Mouse (Mus musculus) liver, embryonic 12.5 days (tissue): ENCODE data around the gene Ulk4. TPM values are rescaled to one million over a fixed set of nuclear protein-coding genes. Genes with fewer than 3 reads are reported as not detected.
A peak's percentile ranks its signal among the peaks of the same experiment; 100 is the strongest.

Experiments used
- ATAC-seq: fragments of 200-750 bp; cut with Nextera tagmentation; 2 replicates; pipeline ENCODE4 v1.8.0; 2017; ENCODE audit warnings: moderate number of reproducible peaks, mild to moderate bottlenecking, moderate library complexity
- H3K27ac ChIP-seq: fragments of 300-500 bp; sonication (generic); 2 replicates; pipeline ENCODE4 v1.5.1; 2016; ENCODE audit warnings: mild to moderate bottlenecking
- H3K27me3 ChIP-seq: fragments of 300-500 bp; sonication (generic); replicated peaks from 2 replicates; pipeline ENCODE4 v1.6.1; 2016; ENCODE audit warnings: mild to moderate bottlenecking, moderate library complexity
- H3K36me3 ChIP-seq: fragments of 300-500 bp; sonication (generic); 2 replicates; pipeline ENCODE4 v1.6.1; 2016; ENCODE audit warnings: mild to moderate bottlenecking, moderate library complexity
- H3K4me1 ChIP-seq: fragments of 300-500 bp; sonication (generic); 2 replicates; pipeline ENCODE4 v1.6.1; 2016
- H3K4me2 ChIP-seq: fragments of 300-500 bp; sonication (generic); 2 replicates; pipeline ENCODE4 v1.6.1; 2016; ENCODE audit warnings: mild to moderate bottlenecking, moderate library complexity
- H3K4me3 ChIP-seq: fragments of 300-500 bp; sonication (generic); 2 replicates; pipeline ENCODE4 v1.5.1; 2016; ENCODE audit warnings: mild to moderate bottlenecking, moderate library complexity
- H3K9ac ChIP-seq: fragments of 300-500 bp; sonication (generic); 2 replicates; pipeline ENCODE4 v1.6.1; 2016; ENCODE audit warnings: mild to moderate bottlenecking, moderate library complexity
- H3K9me3 ChIP-seq: fragments of 300-500 bp; sonication (generic); replicated peaks from 2 replicates; pipeline ENCODE4 v1.6.1; 2016; ENCODE audit warnings: mild to moderate bottlenecking, moderate library complexity
- WGBS: fragments of 180-500 bp; shearing (Covaris S2); methylation state at CpG from one replicate; pipeline ENCODE4 v1.1.7; 2016; ENCODE audit not compliant: insufficient replicate concordance; 5-methylcytosine and 5-hydroxymethylcytosine counted together
- polyA plus RNA-seq: library from polyadenylated mRNA; unstranded; fragments of >200 nt; fragmentation: Nextera tagmentation; extraction: Ambion mirVana; gene quantifications from 2 replicates; pipeline ENCODE4 v1.2.1, GENCODE M21; 2016

Gene Ulk4
- polyA plus RNA-seq, 1 experiment from 2014 or later = 52.6 TPM

DNA sequence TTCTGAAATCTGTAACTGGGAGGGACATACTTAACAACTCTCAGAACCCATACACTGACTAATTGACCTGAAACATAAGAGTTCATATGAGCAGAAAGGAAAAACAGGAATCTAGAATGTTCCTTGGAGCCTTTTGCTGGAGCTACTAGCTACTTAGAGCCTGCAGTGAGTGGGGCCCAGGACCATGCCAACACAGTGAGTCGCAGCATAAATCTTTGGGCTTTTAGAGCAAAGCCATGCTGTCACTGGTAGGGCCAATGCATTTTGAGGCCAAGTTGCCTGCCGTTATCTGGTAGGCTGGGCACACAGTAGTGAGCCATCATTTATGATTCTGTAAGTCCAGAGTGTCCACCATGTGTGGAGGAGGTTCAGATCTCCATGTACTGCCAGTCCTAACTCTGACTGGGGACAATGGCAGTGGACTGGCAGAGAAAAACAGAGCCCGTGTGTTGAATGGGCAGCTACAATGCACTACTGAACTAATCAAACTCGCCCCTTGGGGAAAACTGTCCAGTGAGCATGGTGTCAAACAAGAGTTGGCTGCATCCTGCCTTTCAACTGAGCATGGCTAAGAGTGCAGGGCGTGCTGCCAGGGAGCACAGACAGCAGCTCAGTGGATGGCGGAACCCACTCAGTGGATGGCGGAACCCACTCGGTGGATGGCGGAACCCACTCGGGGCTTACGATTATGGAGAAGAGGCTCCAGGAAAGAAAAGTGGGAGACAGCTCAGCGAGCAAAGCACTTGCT, 115.0 kb downstream of the Ulk4 start:
- no peak for ATAC-seq
- no peak overlapping the region for H3K9ac ChIP-seq
- H3K27ac ChIP-seq = no peak overlapping the region
- H3K4me1 ChIP-seq = no peaks in the 10 kb centered on the region
- no peak overlapping the region for H3K4me2 ChIP-seq
- 0 out of 2 replicates have a peak, but pooled peaks cover 2% of the 10 kb centered on the region for H3K9me3 ChIP-seq
- no peaks in the 10 kb centered on the region for H3K36me3 ChIP-seq
- no peak overlapping the region for H3K4me3 ChIP-seq
- no peaks in the 10 kb centered on the region for H3K27me3 ChIP-seq
- WGBS = 78% methylated on average over 12 of the region's 12 CpGs

DNA sequence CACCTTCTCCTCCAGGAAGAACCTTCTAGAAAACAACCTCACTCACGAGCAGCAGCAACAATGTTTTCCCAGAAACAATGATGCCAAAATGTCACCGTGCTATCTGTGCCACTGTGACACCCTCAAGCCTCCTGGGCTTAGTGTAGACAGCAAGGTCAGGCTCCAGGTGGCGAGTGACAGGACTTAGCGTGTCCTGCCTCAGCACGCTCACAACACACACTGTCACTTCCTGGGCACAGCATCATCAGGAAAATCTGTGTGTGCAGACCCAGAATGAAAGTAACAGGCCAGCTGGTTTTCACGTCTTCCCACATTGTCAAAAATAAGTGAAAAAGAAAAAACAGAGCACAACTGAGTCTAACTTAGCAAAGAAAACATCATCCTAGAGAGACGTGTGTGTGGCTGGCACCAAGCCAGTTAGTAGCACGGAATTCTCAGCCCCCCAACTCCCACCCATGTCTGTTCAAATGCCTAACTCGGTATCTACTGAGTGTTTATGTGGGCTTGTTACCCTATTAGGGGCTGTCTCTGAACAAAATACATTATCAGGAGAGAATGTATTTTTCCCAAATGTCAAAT, 120.7 kb downstream of the Ulk4 start:
- no peaks in the 10 kb centered on the region for H3K27me3 ChIP-seq
- no peaks in the 10 kb centered on the region for H3K4me1 ChIP-seq
- no peaks in the 10 kb centered on the region for H3K36me3 ChIP-seq
- WGBS = 64% methylated on average over 9 of the region's 9 CpGs
- H3K4me3 ChIP-seq = no peak overlapping the region
- no peak overlapping the region for H3K27ac ChIP-seq
- no peaks in the 10 kb centered on the region for H3K9me3 ChIP-seq
- no peak for ATAC-seq
- no peak overlapping the region for H3K4me2 ChIP-seq
- H3K9ac ChIP-seq = no peak overlapping the region

DNA sequence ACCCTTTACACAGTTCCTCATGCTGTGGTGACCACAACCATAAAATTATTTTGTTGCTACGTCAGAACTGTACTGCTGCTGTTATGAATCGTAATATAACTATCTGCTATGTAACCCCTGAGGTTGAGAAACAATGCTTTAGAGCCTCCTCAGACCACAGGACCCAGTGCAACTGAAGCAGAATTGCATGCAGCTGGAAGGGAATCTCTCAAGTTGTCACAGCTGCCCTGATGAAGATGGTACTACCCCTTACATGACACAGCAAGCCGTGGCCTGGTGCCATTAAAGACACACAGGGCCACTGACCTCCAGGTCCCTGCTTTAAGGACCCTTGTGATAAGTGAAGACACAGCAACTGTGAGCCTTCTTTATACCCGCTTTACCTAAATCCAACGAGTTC, 123.7 kb downstream of the Ulk4 start:
- 70% methylated on average over 5 of the region's 5 CpGs for WGBS
- ATAC-seq = no peak

DNA sequence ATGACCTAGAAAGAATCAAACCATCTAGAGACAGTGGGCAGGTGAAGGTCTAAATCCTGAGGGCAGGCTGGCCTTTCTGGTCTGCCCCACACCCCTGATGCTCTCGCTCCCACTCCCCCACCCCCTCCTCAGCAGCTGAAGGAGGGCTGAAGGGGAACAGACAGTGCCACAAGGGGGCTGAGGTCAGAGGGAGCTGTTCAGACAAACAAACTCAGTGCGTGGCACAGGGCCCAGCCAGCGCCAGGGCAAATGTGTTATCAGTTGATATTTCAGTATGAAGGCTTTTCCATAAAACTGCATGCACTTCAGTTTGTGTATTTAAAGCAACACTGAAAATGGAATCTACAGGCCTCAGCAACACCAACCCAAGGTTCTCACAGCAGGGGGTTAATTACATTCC, 128.4 kb downstream of the Ulk4 start:
- H3K27ac ChIP-seq = no peak overlapping the region
- no peak overlapping the region for H3K9ac ChIP-seq
- H3K4me1 ChIP-seq = no peaks in the 10 kb centered on the region
- WGBS = 33% methylated on average over 3 of the region's 3 CpGs
- no peaks in the 10 kb centered on the region for H3K27me3 ChIP-seq
- no peak overlapping the region for H3K4me3 ChIP-seq
- no peak for ATAC-seq
- H3K4me2 ChIP-seq = no peak overlapping the region
- no peaks in the 10 kb centered on the region; the same call in 1 of the 2 replicates for H3K9me3 ChIP-seq
- H3K36me3 ChIP-seq = no peaks in the 10 kb centered on the region

More for the DNA sequence above, 123.7 kb downstream of the Ulk4 start:
- Histone ChIP-seq H3K9ac (no peak overlapping the region), H3K4me3 (no peak overlapping the region), H3K9me3 (no peaks in the 10 kb centered on the region), H3K27ac (no peak overlapping the region), H3K4me1 (no peaks in the 10 kb centered on the region), H3K36me3 (no peaks in the 10 kb centered on the region), H3K27me3 (no peaks in the 10 kb centered on the region), H3K4me2 (no peak overlapping the region)

DNA sequence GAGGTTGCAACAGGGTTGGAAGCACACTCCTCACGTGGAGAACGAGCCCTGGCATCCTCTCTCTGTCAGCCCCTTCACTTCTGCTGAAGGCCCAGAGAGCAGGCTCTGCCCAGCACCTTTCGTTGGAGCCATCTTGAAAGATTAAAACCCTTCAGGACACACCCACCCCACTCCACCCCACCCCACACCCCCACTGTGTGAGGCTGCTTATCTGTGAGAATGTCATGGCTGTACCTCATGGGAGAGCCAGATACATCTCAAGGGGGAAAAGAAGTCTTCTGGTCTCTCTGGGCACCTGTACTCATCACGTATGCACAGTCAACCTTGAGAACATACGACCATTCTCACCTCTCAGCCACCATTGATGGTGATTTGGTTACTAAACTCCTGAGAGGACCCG, 133.8 kb downstream of the Ulk4 start:
- H3K9me3 ChIP-seq = no peaks in the 10 kb centered on the region; the same call in 1 of the 2 replicates
- peak; percentile 70 for ATAC-seq
- WGBS = 54% methylated on average over 6 of the region's 6 CpGs
- H3K4me3 ChIP-seq = no peak overlapping the region
- no peak overlapping the region for H3K27ac ChIP-seq
- H3K9ac ChIP-seq = no peak overlapping the region
- no peaks in the 10 kb centered on the region for H3K27me3 ChIP-seq
- H3K4me1 ChIP-seq = 0 out of 2 replicates have a peak, but pooled peaks cover 3% of the 10 kb centered on the region
- no peaks in the 10 kb centered on the region for H3K36me3 ChIP-seq
- no peak overlapping the region for H3K4me2 ChIP-seq

DNA sequence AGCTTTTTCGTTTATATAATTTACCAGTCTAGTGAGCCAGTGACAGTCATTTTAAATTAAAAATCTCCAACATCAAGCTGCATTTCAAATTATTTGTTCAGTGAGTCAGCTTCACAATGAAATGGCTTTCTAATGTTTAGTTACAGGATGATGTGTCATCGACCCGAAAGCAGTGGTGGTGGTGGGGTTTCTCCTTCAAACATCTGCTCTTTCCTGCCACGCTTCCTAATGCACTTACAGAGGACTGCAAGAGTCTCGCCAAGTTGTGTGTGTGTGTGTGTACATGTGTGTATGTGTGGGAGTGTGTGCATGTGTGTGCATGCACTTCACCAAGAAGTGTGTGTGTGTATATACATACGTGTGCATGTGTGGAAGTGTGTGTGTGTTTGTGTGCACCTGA, 144.4 kb downstream of the Ulk4 start:
- no peaks in the 10 kb centered on the region for H3K4me1 ChIP-seq
- H3K27me3 ChIP-seq = no peaks in the 10 kb centered on the region
- 56% methylated on average over 6 of the region's 6 CpGs for WGBS
- H3K9me3 ChIP-seq = peaks cover 5% of the 10 kb centered on the region; the same call in 1 of the 2 replicates
- no peak overlapping the region for H3K9ac ChIP-seq
- H3K4me3 ChIP-seq = no peak overlapping the region
- no peaks in the 10 kb centered on the region for H3K36me3 ChIP-seq
- no peak for ATAC-seq
- no peak overlapping the region for H3K27ac ChIP-seq
- no peak overlapping the region for H3K4me2 ChIP-seq

DNA sequence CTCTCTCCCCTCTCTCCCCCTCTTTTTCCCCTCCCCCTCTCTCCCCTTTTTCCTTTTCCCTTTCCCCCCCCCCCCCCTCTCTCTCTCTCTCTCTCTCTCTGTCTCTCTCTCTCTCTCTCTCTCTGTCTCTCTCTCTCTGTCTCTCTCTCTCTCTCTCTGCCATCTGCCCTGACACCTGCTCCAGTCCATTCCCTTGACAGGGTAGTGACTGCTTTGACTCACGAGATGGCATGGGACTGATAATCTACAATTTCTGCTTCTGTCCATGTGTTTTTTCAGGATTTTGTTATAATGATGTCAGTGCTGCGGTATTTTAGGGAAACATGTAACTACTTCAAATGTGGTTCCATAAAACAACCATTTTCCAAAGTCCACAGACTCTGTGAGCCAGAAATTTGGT, 147.5 kb downstream of the Ulk4 start:
- no peak overlapping the region for H3K4me3 ChIP-seq
- H3K27ac ChIP-seq = no peak overlapping the region
- H3K9ac ChIP-seq = no peak overlapping the region
- ATAC-seq = no peak
- no peaks in the 10 kb centered on the region for H3K27me3 ChIP-seq
- no peak overlapping the region for H3K4me2 ChIP-seq
- 56% methylated on average over 2 of the region's 2 CpGs for WGBS
- no peaks in the 10 kb centered on the region for H3K36me3 ChIP-seq
- peaks cover 5% of the 10 kb centered on the region; the same call in 1 of the 2 replicates for H3K9me3 ChIP-seq
- H3K4me1 ChIP-seq = no peaks in the 10 kb centered on the region

DNA sequence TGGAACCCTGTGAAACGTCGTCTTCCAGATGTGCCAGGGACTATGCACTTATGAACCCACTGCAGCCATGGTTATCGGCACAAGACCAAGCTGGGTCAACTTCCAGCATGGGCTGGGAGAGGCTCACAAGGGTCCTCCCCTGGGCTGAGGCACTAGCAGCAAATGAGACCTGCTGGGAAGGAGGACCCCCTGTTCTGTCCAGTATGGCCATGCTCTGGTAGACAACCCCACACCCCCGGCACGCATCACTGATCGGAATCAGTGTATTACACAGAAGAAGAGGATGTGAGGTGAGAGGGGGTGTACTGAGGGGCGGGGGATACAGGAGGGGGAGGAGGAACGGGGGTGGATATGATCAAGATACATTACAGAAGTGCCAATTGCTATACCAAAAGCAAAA, 148.1 kb downstream of the Ulk4 start:
- WGBS = 68% methylated on average over 8 of the region's 8 CpGs
- no peak overlapping the region for H3K4me3 ChIP-seq
- no peak overlapping the region for H3K27ac ChIP-seq
- H3K4me1 ChIP-seq = no peaks in the 10 kb centered on the region
- no peaks in the 10 kb centered on the region for H3K36me3 ChIP-seq
- H3K4me2 ChIP-seq = no peak overlapping the region
- H3K9ac ChIP-seq = no peak overlapping the region
- ATAC-seq = no peak
- peaks cover 5% of the 10 kb centered on the region; the same call in 1 of the 2 replicates for H3K9me3 ChIP-seq
- no peaks in the 10 kb centered on the region for H3K27me3 ChIP-seq

DNA sequence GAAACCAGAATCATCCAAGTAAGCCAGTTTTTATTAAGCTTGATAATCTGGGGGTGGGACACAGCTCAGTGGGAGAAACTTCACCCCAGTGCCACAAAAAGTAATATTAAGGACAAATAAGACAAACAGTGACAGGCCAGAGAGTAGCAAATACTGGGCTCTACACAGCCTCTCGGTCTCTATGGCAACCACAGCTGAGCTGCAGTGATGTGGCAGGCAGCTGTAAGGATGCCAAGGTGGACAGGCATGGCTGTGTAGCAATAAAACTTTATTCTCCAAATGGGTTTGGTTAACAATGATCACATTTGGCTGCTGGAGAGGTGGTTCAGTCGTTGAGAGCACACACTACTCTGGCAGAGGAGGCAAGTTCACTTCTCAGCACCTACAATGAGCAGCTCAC, 150.0 kb downstream of the Ulk4 start:
- H3K9me3 ChIP-seq = peaks cover 5% of the 10 kb centered on the region; the same call in 1 of the 2 replicates
- no peaks in the 10 kb centered on the region for H3K4me1 ChIP-seq
- no peak overlapping the region for H3K9ac ChIP-seq
- H3K4me2 ChIP-seq = no peak overlapping the region
- no peak overlapping the region for H3K4me3 ChIP-seq
- H3K27me3 ChIP-seq = no peaks in the 10 kb centered on the region
- 75% methylated on average over 2 of the region's 2 CpGs for WGBS
- ATAC-seq = no peak
- H3K27ac ChIP-seq = no peak overlapping the region
- H3K36me3 ChIP-seq = no peaks in the 10 kb centered on the region

DNA sequence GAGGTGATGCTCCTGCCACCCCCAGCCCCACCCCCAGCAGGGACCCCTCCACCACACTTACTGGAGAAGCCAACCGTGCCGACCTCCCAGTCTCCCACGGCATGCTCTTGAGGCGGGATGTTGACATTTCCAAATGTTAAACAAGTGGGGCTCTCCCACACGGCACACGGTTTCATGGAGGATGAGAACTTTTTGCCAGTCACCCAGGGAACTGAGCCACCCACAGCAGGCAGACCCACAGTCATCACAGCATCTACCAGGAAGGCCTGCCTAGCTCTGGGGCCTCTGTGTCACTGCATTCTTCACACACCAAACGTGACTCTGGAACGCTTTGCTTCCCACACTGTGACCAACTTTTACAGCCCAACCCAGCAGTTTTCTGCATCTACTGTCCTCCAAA, 152.3 kb downstream of the Ulk4 start:
- H3K9ac ChIP-seq = no peak overlapping the region
- H3K4me3 ChIP-seq = no peak overlapping the region
- peaks cover 5% of the 10 kb centered on the region; the same call in 1 of the 2 replicates for H3K9me3 ChIP-seq
- no peak overlapping the region for H3K27ac ChIP-seq
- WGBS = 72% methylated on average over 8 of the region's 8 CpGs
- H3K36me3 ChIP-seq = no peaks in the 10 kb centered on the region
- ATAC-seq = no peak
- no peaks in the 10 kb centered on the region for H3K27me3 ChIP-seq
- no peaks in the 10 kb centered on the region for H3K4me1 ChIP-seq
- H3K4me2 ChIP-seq = no peak overlapping the region

DNA sequence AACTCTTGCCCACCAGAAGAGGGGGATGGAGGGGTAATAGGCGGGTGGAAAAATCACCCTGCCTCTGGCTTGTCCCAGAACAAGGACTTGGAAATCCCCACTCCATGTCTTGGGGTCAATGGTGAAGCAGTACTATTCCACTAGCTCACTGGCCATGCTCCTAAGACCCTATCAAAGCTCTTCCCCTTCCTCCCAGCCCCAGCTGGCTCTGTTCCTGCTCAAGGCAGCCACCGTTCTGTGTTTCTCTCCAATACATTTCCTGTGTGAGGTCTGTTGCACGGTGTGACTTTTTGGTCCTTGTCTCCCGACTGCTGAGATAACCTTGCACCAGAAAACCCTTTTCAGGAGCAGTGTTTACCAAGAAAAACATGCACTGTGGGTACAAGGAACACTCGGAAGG, 155.0 kb downstream of the Ulk4 start:
- H3K27me3 ChIP-seq = no peaks in the 10 kb centered on the region
- H3K36me3 ChIP-seq = no peaks in the 10 kb centered on the region
- no peak for ATAC-seq

DNA sequence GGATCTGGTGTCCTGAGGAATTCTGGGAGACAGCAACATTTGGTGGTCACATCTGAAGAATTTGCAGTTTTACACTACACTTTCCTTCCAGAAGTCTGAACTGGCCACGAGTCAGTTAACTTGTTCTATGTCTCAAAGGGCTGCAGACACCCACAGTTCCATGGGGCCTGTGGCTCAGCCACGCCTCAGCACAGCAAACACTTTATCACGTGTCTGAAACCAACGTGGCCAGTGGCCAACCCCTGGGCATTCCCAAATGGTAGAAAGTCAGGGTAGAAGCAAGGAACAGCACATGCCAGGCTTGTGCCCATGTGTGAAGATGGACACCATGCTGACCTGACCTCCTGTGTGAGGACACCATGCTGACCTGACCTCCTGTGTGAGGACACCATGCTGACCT, 159.1 kb downstream of the Ulk4 start:
- 52% methylated on average over 4 of the region's 4 CpGs for WGBS
- Histone ChIP-seq H3K9me3 (no peaks in the 10 kb centered on the region), H3K4me2 (no peak overlapping the region), H3K4me1 (no peaks in the 10 kb centered on the region), H3K27me3 (no peaks in the 10 kb centered on the region; the same call in 1 of the 2 replicates), H3K36me3 (no peaks in the 10 kb centered on the region), H3K4me3 (no peak overlapping the region), H3K27ac (no peak overlapping the region), H3K9ac (no peak overlapping the region)
- ATAC-seq = no peak

More for the DNA sequence above, 155.0 kb downstream of the Ulk4 start:
- H3K4me1 ChIP-seq = no peaks in the 10 kb centered on the region
- no peak overlapping the region for H3K27ac ChIP-seq
- H3K4me3 ChIP-seq = no peak overlapping the region
- no peaks in the 10 kb centered on the region for H3K9me3 ChIP-seq
- H3K4me2 ChIP-seq = no peak overlapping the region
- 31% methylated on average over 5 of the region's 5 CpGs for WGBS
- H3K9ac ChIP-seq = no peak overlapping the region
